Mouse (Mus musculus): ENCODE results near the gene Thnsl2.

The Thnsl2 gene

DNA sequence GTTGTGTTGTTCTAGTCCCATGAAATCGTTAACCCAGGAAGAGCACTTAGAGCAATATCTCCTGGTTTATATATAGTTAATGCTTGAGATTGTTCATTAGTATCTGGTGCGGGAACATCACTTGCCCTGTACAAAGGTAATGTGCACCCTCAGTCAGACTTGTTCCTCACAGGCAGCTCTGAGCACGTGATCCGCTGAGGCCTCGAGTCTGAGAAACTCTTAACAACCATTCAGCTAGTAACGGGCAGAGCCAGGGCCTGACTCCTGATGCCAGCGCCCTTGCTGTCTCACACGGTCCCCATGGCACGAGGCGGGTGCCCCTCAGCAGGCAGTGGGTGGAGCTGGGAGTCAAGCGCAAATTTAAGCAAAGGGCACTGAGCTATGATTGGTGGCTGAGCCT, 10.7 kb downstream of the Thnsl2 start:
- DNase-seq (ENCODE audit: low read depth, low spot score) = no peak

DNA sequence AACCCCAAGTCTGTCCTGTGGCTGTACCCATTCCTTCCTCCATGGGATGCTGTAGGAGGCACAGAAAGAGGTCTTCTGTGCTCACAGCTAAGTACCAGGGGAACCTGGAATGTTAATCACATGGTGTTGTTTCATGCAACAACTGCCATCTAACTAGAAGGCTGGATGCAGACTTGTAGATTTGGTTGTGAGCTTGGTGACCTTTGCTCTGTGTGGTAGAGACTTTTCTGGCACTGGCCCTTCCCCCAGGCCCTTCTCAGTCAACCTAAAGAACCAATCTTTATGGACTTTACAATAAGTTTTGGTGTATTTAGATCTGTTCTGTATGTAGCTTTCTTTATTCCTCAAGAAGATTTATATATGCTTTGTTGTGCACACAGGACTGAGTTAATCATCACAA, 13.2 kb downstream of the Thnsl2 start:
- no peak for DNase-seq (ENCODE audit: low read depth, low spot score)

DNA sequence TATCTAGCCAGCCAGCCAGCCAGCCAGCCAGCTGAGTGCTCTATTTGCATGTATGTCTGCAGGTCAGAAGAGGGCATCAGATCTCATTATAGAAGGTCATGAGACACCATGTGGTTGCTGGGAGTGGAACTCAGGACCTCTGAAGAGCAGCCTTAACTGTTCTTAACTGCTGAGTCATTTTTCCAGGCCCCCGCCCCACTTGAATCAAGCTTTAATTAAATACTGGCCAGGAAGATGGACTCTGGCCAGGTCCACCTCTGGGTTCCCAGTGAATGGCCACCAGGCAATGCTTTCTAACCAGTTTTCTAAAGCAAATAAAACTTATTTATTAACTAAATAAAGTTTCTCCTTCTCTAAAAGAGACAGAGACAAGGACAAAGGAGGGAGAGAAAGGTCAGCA, 14.0 kb downstream of the Thnsl2 start:
- no peak for DNase-seq (ENCODE audit: low read depth, low spot score)

DNA sequence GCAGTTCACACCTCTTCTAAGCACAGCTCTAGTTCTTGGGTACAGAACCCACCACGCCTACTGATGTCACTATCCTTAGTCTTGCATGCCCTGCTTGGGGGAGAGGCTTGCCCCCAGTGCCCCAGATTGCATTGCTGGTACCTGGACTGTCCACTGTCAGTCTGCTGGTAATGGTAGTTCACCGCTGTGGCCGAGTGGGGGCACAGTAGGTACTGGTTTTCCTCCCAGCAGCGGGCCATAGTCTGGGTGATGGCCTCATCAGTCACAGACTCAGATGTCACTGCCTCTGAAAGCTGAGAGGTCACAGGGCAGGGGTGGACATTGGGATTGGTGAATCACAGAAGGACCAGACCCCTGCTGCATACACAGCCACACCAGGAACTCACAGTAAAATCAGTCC, 15.2 kb downstream of the Thnsl2 start:
- no peak for DNase-seq (ENCODE audit: low read depth, low spot score)

DNA sequence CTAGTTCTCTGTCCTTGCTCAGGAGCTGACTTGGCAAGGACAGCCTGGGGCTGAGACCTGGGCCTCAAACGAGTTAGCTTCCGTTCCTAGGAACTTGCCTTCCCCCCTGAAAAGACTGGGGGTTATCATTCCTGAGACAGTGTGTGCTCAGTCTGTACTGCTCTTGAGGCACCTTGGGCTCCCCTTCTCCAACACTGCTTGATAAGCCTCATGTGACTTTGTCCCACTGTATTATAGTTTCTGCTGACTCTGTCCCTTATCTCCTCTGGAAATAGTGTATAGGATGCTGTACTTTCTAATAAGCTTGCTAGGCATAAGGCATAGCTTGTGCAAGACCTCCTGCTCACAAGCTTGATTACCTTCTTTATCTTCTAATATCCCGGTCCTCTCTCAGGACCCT, 17.9 kb downstream of the Thnsl2 start:
- DNase-seq (ENCODE audit: low read depth, low spot score) = no peak

DNA sequence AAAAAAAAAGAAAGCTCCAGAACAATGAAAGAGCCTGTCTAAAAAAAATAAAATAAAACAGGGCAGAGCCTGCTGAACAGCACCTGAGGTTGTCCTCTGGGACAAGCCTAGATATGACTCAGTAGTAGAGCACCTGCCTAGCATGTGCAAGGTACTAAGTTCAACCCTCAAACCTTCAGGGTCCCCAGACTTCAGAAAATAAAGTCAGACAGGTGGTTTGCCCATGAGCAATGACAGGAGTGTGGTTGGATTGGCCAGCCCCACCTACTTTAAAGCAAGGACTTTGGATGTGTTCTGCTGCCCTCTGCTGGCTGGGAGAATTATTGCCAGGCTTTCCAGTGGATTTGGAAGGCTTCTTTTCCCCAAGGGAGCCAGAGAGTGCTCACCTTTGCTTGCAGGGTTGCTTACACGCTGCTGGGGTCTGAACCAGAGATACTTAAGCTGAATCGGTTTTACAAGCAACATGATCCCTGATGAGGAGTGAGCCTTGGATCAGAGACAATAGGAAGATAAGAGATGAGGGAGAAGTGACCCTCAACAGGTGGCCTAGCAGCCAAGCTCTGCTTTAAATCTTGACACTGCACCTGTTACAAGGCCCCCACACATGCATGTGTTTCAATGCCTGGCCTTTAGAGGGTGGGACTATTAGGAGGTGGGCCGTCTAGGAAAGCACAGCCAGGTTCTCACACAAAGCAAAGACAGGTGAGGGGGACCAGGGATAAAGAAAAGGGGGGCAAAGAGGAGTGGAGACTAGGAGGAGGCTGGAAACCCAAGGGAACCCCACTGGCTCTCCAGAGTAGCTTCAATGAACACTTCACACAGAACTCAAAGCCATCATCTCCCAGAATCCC, 19.0 kb downstream of the Thnsl2 start:
- DNase-seq (ENCODE audit: low read depth, low spot score) = peak; percentile 87

DNA sequence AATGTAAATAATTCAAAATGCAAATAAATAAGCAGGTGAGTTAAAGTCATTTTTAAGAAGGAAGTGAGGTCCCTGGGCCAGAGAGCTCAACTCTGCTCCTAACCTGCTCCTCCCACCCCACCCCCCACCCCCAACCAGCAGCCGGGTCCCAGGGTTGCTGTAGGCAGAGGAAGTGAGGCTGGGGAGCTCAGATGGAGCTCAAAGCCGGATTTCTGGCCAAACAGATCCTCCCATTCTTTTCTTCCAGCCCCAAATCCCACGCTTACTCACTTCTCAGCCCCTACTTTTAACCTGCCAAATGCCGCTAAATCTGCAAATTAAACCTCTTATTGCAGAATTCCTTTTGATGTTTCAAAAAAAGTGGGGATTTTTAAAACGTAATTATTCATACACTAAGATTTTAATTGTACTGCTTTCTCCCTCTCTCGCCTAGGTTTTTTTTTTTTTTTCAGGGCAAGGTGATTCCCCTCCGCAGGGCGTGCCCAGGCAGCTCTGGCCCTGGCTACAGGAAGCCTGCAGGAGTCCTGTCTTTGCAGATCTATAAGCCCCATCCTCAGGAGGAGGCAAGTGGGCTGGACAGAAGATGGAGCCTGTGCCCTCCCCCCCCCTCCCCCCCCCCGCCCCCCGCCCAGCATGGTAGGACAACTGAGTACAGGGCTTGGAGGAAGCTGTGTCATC, 24.5 kb downstream of the Thnsl2 start:
- DNase-seq (ENCODE audit: low read depth, low spot score) = no peak

DNA sequence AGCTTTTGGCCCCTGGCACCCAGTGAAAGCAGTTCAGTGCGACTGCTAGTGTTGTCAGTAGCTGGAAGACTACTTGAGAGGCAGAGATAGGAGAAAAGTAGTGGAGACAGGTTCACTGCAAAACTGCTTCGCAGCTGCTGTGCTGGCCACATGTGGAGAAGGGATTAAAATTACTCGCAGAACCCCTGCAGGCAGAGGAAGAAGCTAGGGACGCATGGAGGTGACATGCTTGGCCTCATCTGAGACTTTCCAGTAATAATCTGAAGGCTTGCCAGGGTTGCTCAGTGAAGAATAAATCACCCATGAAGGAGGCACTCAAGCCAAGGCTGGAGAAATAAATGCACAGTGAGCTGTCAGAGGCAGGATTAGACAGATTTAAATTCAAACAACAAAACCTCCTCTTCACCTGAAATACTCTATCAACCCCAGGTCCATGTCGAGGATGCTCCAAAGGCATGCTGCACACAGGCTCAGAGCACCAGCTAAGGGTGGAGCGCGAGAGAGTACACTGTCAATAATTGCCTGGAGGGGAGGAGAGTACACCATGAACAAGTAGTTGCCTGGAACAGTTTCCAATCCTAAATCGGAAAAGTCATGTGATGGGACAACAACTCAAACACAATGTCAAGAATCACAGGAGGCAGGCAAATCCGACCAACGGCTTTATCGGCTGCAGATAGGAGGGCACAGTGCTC, 32.7 kb downstream of the Thnsl2 start:
- no peak for DNase-seq (ENCODE audit: low read depth, low spot score)

DNA sequence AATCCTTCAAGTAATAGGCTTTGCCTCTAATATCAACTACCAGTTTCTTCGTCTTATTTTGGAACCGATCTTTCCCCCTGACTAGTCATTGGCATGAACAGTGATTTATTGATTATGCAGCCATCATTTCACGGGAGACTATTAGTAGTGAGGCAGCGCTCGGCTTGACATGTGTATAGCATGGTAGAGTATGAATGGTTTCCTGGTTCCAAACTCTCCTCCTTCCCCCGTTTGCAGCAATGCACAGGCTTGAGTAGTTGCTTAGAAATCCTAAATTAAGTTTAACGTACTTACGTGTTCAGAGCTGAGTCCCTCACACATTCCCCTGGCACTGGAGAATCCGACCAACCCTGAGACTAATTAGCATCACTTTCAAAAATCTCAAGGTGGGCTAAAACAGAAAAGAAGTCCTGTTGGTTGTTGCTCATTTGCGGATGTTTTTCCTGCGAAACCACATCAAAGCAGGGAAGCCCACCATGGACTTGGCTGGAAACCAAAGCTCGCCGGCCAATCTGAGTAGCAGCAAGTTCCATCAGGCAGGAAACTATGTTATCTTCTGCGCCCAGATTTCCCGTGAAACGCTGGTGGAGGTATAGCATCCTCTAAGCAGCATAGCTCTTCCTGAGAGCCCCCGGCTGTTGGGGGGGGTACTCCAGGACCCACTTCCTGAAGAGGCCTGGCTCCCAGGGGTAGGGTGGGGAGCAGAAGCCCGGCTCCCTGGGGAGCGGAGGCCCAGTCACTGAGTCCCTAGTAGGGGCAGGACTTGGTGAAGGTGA, 37.9 kb downstream of the Thnsl2 start:
- DNase-seq (ENCODE audit: low read depth, low spot score) = no peak

DNA sequence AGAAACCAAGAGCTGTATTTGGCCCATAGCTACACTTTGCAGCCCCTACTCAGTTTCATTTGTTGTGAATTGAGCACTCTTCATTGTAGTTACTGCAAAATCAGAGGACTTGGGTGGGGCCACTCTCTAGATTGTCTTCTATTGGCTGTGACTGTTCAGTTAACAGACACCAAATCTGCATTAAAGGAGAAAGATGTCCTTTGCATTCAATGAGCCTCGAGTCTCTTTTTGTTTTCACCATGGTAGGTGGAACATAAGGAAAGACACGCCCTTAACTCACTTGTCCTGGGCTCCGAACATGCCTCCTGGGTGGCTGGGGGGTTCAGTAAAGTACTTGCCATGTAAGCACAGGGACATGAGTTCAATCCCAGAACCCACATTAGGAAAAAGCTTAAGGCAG, 48.1 kb downstream of the Thnsl2 start:
- no peak for DNase-seq (ENCODE audit: low read depth, low spot score)

DNA sequence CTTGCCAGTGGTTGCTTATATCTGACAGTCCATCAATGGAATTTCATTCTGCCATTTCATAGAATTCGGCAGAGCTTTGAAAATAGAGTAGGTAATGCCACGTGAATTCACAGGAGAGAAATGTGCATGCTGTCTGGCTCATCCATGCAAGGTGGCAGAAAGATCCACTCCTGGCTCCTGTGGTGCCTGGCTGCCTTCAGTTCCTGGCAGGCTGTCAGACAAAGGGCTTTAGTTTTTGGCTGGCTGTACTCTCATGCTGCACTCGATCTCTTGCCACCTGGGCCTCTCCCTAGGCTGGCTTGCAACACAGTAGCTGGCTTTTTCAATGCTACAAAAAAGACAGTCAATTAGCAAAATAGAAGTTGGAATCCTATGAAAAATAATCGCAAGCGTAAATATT, 49.5 kb downstream of the Thnsl2 start:
- DNase-seq (ENCODE audit: low read depth, low spot score) = no peak

DNA sequence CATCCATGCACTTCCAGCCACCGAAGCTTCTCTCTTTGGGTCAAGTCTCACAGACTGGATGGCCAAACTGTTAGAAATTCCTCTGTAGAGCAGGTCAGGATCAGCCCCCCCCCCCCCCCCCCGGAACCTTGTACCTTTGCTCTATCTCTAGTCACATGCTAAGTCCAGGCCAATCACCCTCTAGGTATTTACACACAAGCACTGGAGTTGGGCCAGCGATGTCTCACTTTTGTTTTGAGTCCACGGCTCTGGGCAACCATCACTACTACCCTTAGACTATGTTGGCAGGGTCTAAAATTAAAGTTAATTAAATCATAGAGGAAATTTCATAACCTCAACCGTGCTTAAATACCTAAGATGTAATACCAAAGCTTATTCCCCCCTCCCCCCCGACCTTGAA, 50.6 kb downstream of the Thnsl2 start:
- no peak for DNase-seq (ENCODE audit: low read depth, low spot score)

DNA sequence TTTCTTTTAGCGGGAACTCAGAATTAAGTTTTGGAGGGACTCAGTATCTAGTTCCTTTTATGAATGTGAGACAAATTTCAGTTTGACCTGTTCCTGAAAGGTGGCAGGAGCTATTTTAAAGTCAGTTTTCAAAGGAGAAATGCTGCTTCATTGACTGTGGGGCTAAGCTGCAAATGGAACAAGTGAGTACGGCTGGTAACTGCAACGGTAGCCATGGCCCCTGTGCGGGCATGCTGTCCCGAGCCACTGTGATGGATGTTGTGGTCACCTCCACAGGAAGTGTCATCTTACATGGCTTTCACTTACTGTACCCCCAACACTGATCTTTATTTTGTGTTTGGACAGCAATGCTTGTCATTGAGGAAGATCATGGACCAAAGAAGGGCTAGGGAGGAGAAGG, 53.8 kb downstream of the Thnsl2 start:
- no peak for DNase-seq (ENCODE audit: low read depth, low spot score)

DNA sequence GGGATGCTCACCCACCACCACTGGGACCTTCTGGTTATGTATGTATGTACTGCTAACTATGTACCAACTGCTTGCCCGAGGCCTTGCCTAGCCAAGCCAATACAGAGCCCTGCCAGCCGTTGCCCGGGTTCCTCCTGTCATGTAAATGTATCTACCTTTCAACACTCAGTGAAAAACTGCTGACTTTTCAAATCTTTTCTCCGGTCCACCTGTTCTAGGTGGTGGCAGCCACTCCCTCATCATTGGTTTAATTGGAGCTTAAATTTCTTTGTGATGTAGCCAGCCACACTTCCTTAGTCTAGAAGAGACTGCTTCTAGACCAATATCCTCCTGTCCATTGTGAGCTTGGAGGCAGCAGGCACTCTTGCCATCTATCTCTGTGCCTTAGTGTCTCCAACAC, 54.5 kb downstream of the Thnsl2 start:
- DNase-seq (ENCODE audit: low read depth, low spot score) = no peak

DNA sequence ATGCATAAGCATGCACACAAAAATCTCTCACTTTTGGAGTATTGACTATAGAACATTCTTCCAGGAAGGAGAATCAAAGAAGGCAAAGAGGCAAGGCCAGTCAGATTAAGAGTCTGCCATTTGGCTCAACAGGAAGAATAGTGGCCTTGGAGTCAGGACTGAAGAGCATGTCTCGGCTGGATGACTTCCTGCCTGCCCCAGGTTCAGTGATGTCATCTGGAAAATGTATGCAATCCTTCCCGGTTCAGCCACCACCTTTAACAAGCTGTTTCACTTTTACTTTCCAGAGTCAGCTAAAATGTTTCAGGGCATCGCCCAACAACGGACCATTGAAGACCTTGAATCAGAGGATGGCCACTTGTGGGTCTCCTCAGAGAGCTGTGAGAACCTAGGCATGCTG, 55.2 kb downstream of the Thnsl2 start:
- DNase-seq (ENCODE audit: low read depth, low spot score) = peak; percentile 13

DNA sequence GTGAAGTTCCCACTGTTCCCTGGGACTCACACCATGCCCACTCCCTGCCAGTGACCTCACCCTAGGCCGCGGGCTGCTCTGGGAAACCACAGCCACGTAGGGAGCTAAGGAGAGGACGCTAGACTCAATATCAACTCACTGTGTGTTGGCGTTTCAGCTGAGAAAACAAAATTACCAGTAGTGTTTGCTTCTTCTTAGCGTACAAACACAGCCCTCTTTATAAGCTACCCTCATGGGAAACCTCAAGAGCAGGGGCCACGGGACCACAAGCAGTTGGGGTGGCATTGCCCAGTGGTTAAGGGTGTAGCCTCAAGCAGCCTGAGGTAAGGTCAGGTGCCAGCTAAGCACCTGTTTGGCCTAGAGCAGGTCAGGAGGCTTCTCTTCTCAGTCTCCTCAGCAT, 60.8 kb downstream of the Thnsl2 start:
- DNase-seq (ENCODE audit: low read depth, low spot score) = no peak

DNA sequence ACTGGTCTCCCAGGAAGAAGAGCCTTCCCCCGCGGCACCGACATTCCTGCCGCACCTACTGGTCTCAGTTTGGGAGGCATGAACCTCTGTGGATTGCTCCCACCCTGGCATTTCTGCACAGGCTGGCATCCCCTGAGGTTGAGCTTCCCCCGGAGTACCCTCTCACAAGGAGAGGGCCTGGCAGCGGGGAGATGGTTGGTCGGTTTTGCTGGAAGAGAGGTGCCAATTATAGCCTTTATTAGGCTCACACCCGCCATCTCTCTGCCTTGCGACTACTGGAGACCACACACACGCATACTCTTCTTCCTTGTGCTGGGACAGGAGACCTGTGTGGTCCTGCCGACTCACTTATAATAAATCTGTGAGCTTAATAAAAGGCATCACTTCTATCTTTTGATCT, 62.2 kb downstream of the Thnsl2 start:
- no peak for DNase-seq (ENCODE audit: low read depth, low spot score)

DNA sequence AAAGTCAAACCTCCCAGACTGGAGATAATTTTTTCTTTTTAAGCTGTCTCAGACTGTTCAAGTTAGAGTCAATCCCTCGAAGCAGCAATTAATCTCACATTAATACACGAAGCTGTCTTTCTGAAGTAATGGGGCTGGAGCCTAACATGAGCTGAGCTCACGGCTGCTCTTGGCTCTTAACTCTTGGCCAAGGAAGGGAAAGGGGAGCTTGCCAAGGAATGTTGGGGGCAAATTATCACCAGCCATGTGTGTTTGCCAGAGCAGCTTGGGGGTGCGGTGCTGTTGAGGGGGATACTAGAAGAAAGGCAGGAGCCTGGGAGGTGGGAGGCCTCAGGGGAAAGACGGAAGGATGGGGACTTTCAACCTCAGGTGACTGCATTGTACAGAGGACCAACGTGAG, 63.0 kb downstream of the Thnsl2 start:
- DNase-seq (ENCODE audit: low read depth, low spot score) = no peak
